Mouse (Mus musculus) macrophage (primary cell): ENCODE measurements around the gene Tle2. TPM values are rescaled to one million over a fixed set of nuclear protein-coding genes. Genes with fewer than 3 reads are reported as not detected.
A peak's percentile ranks its signal among the peaks of the same experiment; 100 is the strongest.

Experiments
- H3K27ac ChIP-seq: fragments of 350-480 bp; formaldehyde crosslinking; 2 replicates; pipeline ENCODE4 v1.9.0; 2021
- H3K36me3 ChIP-seq: fragments of 350-480 bp; formaldehyde crosslinking; 2 replicates; pipeline ENCODE4 v1.9.0; 2021; ENCODE audit errors: inconsistent target
- H3K4me3 ChIP-seq: fragments of 350-480 bp; formaldehyde crosslinking; 2 replicates; pipeline ENCODE4 v1.9.0; 2021; ENCODE audit errors: inconsistent target
- H3K79me2 ChIP-seq: fragments of 350-480 bp; formaldehyde crosslinking; 2 replicates; pipeline ENCODE4 v1.9.0; 2021; ENCODE audit errors: inconsistent target
- WGBS: methylation state at CpG from one replicate; pipeline ENCODE4 v1.1.7; 2026; ENCODE audit warnings: inconsistent platforms; ENCODE audit not compliant: missing documents; 5-methylcytosine and 5-hydroxymethylcytosine counted together
- polyA plus RNA-seq: library from polyadenylated mRNA; stranded (reverse); fragments of 250-400 nt; gene quantifications from 3 replicates; pipeline ENCODE4 v1.2.4, GENCODE M21; 2018; ENCODE audit warnings: inconsistent platforms

Gene Tle2
- polyA plus RNA-seq, 1 experiment from 2014 or later: 3.6 TPM

DNA sequence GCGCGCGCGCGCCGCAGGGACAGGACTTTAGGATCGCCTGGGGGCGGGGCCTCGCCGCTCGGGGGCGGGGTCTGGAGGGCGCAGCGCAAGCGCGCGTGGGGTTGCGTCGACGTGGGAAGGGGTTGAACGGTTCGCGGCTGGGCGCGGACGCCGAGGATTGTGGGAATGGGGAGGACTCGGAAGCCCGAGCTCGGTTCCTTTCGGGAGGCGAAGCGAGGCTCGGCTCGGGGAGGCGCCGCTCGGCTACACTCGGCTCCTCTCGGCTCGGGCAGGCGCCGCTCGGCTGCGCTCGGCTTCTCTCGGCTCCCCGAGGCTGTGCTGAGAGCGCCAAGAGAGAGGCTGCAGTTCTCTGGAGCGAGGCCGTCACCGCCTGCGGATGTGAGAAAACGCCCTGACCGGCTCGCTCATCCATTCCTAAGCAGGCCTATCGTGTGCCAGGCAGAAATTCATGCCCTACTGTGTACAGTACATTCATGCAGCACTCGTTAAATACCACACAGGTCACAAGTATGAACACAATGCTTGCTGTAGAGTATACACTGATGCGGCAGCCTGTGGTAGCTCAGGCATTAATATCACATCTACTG is 29.1 kb upstream of the Tle2 start, which contains the start of gene Gna11:
TSS of gene Gna11 (minus strand) at position 30 of the 587 bp plus-strand sequence.
- Histone ChIP-seq H3K36me3 (no peaks in the 10 kb centered on the region), H3K4me3 (peak within 1 kb of the TSS; percentile 57), H3K79me2 (peaks cover 42% of the 10 kb centered on the region), H3K27ac (peak within 1 kb of the TSS; percentile 19; the same call in 1 of the 2 replicates)
- WGBS: 1% methylated on average over 45 of the region's 59 CpGs

GRCm38 (mm10) chr10:81546332-81546731 is 28.0 kb upstream of the Tle2 start:
- Histone ChIP-seq H3K79me2 (peaks cover 31% of the 10 kb centered on the region), H3K27ac (no peak overlapping the region), H3K36me3 (no peaks in the 10 kb centered on the region), H3K4me3 (no peak overlapping the region)
- WGBS: 97% methylated on average over 5 of the region's 5 CpGs

- no peak overlapping the region for H3K4me3 ChIP-seq
- H3K79me2 ChIP-seq: peaks cover 25% of the 10 kb centered on the region
- H3K36me3 ChIP-seq: no peaks in the 10 kb centered on the region
- no peak overlapping the region for H3K27ac ChIP-seq
- 94% methylated on average over 13 of the region's 13 CpGs for WGBS
Measured at GRCm38 (mm10) chr10:81546788-81547571, 27.4 kb upstream of the Tle2 start.

DNA sequence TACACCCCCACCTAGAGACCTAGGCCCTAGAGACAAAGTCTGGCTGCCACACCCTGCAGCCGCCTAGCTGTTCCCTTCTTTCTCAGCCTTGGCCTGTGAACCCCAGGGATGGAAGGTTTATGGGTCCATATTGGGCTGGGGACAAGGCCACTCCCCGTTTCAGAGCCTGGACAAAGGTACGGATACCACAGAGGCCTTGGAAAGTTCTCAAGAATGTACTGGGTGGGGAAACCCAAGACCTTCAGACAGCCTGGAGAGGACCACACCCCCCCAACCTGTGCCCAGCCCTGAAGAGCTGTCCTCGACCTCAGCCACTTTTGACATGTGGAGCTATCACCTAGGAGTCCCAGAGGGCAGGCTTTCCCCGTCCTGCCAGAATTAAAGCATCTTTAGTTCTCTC is 25.4 kb upstream of the Tle2 start:
- 91% methylated on average over 5 of the region's 5 CpGs for WGBS
- peaks cover 5% of the 10 kb centered on the region for H3K79me2 ChIP-seq
- no peaks in the 10 kb centered on the region for H3K36me3 ChIP-seq
- no peak overlapping the region for H3K4me3 ChIP-seq
- no peak overlapping the region for H3K27ac ChIP-seq

DNA sequence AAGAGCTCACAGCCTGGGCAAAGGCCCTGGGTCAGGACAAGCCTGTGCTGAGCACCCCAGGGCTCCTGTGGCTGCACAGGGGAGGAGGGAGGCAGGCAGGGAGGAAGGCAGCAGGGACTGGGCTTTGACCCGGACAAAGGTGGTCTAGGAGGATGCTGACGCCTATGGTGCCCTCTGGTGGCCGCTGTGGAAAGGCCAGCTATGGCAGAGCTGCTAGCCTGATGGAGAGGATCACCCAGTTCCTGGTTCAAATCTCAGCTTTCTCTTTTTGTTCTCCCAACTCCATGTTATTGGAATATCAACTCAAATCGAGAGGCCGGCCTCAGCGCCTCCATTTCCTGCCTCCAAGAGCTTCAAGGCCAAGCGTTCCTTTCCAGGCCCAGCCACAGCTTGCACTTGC is 24.1 kb upstream of the Tle2 start:
- 19% methylated on average over 7 of the region's 7 CpGs for WGBS
- Histone ChIP-seq H3K79me2 (no peaks in the 10 kb centered on the region), H3K4me3 (no peak overlapping the region), H3K27ac (no peak overlapping the region), H3K36me3 (no peaks in the 10 kb centered on the region)

DNA sequence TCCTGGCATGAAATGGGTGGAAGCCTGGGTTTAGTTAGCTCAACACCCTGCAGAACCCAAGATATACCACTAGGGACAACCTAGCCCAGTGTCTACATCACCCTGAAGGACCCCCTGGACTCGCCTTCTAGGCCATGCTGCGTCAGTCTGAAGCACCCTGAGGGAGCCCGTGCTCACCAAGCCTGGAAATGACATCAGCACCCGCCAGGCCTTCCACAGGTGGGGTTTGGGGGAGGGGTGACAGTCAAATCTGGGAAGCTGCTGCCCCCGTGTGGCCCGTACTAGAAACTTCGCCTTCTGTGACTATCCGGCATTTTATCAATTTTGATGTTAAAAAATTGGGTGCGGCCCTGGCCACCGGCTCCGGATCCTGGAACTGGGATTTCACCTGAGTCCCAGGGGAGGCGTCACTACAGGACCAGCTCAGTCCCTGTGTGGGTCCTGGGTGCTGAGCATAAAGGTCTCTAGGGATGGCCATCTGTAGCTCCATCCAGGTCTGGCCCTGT is 22.7 kb upstream of the Tle2 start:
- Histone ChIP-seq H3K79me2 (no peaks in the 10 kb centered on the region), H3K36me3 (no peaks in the 10 kb centered on the region), H3K4me3 (no peak overlapping the region), H3K27ac (no peak overlapping the region)
- under 1% methylated on average over 12 of the region's 12 CpGs for WGBS

- no peaks in the 10 kb centered on the region for H3K36me3 ChIP-seq
- 91% methylated on average over 5 of the region's 5 CpGs for WGBS
- H3K27ac ChIP-seq: no peak overlapping the region
Measured at GRCm38 (mm10) chr10:81553232-81553631, 21.1 kb upstream of the Tle2 start.

DNA sequence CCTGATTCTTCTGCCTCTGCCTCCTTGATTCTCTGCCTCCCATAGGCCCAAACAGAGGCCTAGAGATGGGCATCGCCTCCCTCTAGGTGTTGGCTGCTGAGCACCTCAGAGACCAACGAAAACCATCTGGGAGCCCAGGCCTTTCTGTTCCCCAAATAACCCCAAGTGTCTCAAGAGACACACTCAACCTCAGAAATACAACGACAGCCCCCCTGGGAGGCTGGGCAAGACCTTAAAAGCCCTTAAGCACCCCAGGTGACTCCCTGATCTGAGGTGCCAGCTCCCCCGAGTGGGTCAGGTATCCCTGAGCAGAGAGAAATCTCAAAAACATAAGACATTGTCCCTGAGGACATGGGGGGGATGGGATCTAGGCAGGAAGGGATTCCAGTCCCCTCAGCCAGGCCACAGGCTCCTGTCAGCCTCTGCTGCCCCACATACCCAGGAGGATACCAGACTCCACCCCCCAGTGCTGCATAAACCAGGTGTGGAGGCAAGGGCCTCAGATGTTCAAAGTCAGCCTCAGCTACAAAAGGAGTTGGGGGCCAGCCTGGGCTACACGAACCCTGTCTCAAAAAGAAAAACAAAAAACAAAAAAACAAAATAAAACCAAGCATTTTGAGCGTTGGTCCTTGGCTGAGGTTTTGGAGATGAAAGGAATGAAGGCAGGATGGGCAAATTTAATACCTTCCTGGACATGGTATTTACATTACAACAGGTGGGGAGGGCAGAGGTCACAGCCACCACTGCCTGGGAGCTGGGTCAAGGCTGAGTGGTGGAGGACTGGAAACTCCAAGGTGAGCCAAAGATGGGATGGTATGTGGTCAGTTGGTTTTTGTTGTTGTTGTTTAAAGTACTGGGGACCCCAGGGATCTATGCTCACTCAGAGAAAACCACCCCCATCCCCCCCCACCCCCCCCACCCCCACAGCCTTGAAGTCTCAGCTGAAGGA is 20.3 kb upstream of the Tle2 start:
- Histone ChIP-seq H3K36me3 (no peaks in the 10 kb centered on the region), H3K4me3 (no peak overlapping the region), H3K27ac (no peak overlapping the region), H3K79me2 (peaks cover 3% of the 10 kb centered on the region; the same call in 1 of the 2 replicates)
- WGBS: 90% methylated on average over 6 of the region's 6 CpGs

More at GRCm38 (mm10) chr10:81553232-81553631, 21.1 kb upstream of the Tle2 start:
- Histone ChIP-seq H3K79me2 (no peaks in the 10 kb centered on the region), H3K4me3 (no peak overlapping the region)

DNA sequence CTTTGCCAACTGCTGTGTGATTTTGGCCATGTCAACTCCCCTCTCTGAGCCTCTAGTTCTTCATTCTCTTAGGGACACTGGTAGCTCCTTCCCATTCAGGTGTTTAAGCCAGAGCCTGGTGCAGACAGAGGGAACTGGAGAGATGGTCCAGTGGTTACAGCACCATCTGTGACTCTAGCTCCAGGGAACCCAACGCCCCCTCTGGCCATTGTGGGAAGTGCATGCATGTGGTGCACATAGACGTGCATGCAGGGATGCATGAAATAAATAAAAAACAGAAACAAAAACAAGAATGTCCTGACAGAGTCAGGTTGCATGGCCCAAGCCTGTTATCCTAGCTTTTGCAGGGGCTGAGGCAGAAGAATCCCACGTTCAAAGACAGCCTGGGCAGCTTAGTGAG is 18.1 kb upstream of the Tle2 start:
- H3K79me2 ChIP-seq: peaks cover 22% of the 10 kb centered on the region
- H3K27ac ChIP-seq: no peak overlapping the region
- 86% methylated on average over 3 of the region's 3 CpGs for WGBS
- H3K4me3 ChIP-seq: no peak overlapping the region
- no peaks in the 10 kb centered on the region for H3K36me3 ChIP-seq

GRCm38 (mm10) chr10:81557491-81557890 is 16.9 kb upstream of the Tle2 start:
- Histone ChIP-seq H3K27ac (no peak overlapping the region), H3K4me3 (no peak overlapping the region), H3K36me3 (no peaks in the 10 kb centered on the region), H3K79me2 (peaks cover 34% of the 10 kb centered on the region)
- 65% methylated on average over 1 of the region's 1 CpGs for WGBS

DNA sequence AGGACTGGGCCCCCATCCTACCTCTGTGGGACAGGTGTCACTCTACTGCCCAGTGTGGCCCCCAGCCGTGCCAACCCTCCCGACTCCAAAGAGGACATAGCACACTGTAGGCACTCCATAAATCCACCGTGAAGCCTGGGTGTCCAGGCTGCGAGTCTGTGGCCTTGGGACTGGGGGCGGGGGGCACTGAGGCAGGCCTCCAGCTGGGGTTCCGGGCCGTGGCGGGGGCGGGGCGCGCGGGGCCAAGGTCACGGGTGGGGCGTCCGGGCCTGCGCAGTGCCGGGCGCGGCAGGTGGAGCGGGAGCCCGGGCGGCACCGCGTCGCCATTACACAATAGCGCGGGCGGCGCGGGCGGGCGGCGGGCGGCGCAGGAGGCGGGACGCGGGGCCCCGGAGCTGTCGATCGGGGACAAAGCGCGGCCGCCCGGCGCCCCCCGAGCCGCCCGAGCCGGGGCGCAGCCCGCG is 15.2 kb upstream of the Tle2 start, which contains the start of gene Aes:
TSS of gene Aes (plus strand) at position 326 of the 464 bp plus-strand sequence.
- H3K4me3 ChIP-seq: peak within 1 kb of the TSS; percentile 87
- H3K36me3 ChIP-seq: no peaks in the 10 kb centered on the region; the same call in 1 of the 2 replicates
- peaks cover 49% of the 10 kb centered on the region for H3K79me2 ChIP-seq
- peak within 1 kb of the TSS; percentile 87 for H3K27ac ChIP-seq
- WGBS: 0% methylated on average over 42 of the region's 53 CpGs

DNA sequence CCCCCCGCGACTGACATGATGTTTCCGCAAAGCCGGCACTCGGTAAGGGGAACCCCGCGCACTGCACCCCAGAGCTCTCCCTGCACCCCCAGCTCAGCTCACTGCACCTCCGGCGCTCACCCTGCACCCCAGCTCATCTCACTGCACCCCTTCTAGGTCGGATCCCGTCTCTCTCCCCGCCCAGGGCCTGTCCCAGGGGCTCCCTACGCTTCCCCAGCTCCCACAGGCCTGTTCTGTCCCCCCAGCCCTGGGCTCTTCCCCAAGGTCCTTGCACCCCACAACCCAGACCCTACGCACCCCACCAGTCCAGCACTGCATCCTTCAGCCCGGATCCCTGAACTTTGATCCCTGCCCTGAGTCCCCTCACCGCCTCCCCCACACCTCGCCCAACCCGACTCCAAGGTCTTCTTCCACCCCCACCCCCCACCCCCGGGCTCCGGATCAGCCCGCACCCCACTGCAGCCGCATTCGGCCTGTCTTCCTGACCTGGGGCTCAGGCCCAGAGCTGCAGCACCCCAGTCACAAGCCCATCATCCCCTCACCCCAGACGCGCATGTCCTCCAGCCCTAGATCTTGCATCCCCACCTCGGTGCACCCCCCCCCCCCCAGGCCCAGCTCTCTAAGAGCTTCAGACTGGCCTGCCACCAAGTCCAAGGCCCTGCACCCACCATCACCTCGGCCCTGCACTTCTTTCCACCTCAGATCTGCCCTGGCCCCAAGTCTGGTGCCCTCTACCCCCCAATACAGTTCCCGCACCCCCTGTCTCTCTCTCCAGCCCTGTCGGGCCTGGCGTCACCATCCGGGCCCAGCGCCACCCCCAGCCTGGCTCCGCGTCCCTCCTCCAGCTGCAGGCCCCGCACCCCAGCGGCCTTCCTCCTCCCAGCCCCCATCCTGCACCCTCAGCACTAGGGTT is 14.5 kb upstream of the Tle2 start:
- H3K4me3 ChIP-seq: peak overlapping the region; percentile 87
- WGBS: under 1% methylated on average over 36 of the region's 36 CpGs
- peak overlapping the region; percentile 87 for H3K27ac ChIP-seq
- H3K36me3 ChIP-seq: peaks cover 7% of the 10 kb centered on the region; the same call in 1 of the 2 replicates
- H3K79me2 ChIP-seq: peaks cover 49% of the 10 kb centered on the region

GRCm38 (mm10) chr10:81560719-81561459 is 13.5 kb upstream of the Tle2 start:
- 10% methylated on average over 13 of the region's 16 CpGs for WGBS
- H3K27ac ChIP-seq: peak overlapping the region; percentile 87
- H3K79me2 ChIP-seq: peaks cover 49% of the 10 kb centered on the region
- peaks cover 16% of the 10 kb centered on the region; the same call in 1 of the 2 replicates for H3K36me3 ChIP-seq
- peak overlapping the region; percentile 87 for H3K4me3 ChIP-seq
